Mouse (Mus musculus) E14TG2a.4 (cell line): ENCODE results near the gene Triobp.

Experiments
- CTCF ChIP-seq: conservative IDR thresholded peaks from 2 replicates; pipeline ENCODE4 v1.5.1; 2014; ENCODE audit warnings: low read length
- NANOG ChIP-seq: IDR thresholded peaks from 2 replicates; pipeline ENCODE4 v1.6.1; 2014; ENCODE audit warnings: borderline replicate concordance, low read length, mixed read lengths
- POU5F1 ChIP-seq: IDR thresholded peaks from 2 replicates; pipeline ENCODE4 v1.6.1; 2014; ENCODE audit warnings: low read length, borderline replicate concordance

GRCm38 (mm10) chr15:78992235-78992634, 44.7 kb downstream of the Triobp start:
- peak; percentile 58 for TF ChIP-seq CTCF
- no peak for TF ChIP-seq POU5F1
- TF ChIP-seq NANOG = no peak
